Mouse (Mus musculus) lung, postnatal 0 days (tissue): ENCODE results near the gene Spats2.

Source experiments
- CTCF ChIP-seq: IDR thresholded peaks from 2 replicates; pipeline ENCODE4 v1.5.1; 2016; ENCODE audit warnings: antibody characterized with exemption, mild to moderate bottlenecking
- EP300 ChIP-seq: IDR thresholded peaks from 2 replicates; pipeline ENCODE4 v1.6.1; 2016; ENCODE audit warnings: antibody characterized with exemption, mild to moderate bottlenecking, control low read depth

GRCm38 (mm10) chr15:99112843-99113395 lies 12.8 kb upstream of the Spats2 start:
- TF ChIP-seq EP300, result no peak
- TF ChIP-seq CTCF, result no peak
